14 mouse cellular contexts compared by ENCODE assay signal in genomic region chr6:141543344-141543743, GRCm38 (mm10). TPM values are rescaled to one million over a fixed set of nuclear protein-coding genes. Genes with fewer than 3 reads are reported as not detected.
"Had no signal": no experiment of that assay in that cellular context is flagged by ENCODE, and none has a peak within 500 bp of the region (broad histone marks: within the 10 kb centered on the region; RNA-seq: fewer than 3 reads in every experiment).

No protein-coding gene starts in this region.

- H3K4me3 ChIP-seq: limb, embryonic 15.5 days; midbrain, embryonic 13.5 days; neural tube, embryonic 12.5 days had no signal

- H3K27me3 ChIP-seq: limb, embryonic 15.5 days; midbrain, embryonic 13.5 days; neural tube, embryonic 12.5 days had no signal

- H3K9me3 ChIP-seq: limb, embryonic 15.5 days; midbrain, embryonic 13.5 days; neural tube, embryonic 12.5 days had no signal

- H3K4me2 ChIP-seq: limb, embryonic 15.5 days; midbrain, embryonic 13.5 days; neural tube, embryonic 12.5 days had no signal

- H3K9ac ChIP-seq: limb, embryonic 15.5 days; liver, embryonic 14.5 days; midbrain, embryonic 13.5 days; neural tube, embryonic 12.5 days had no signal

- H3K4me1 ChIP-seq: limb, embryonic 15.5 days; neural tube, embryonic 12.5 days had no signal

- ATAC-seq: midbrain, embryonic 13.5 days had no signal

- H3K36me3 ChIP-seq: limb, embryonic 15.5 days; midbrain, embryonic 13.5 days; neural tube, embryonic 12.5 days had no signal

- H3K27ac ChIP-seq: kidney, postnatal 0 days; limb, embryonic 15.5 days; liver, embryonic 14.5 days; midbrain, embryonic 13.5 days; neural tube, embryonic 12.5 days had no signal

- DNase-seq: layer of hippocampus, postnatal 36 days; lung, adult 18-20 months; retina, postnatal 1 day; right cerebral cortex, postnatal 4 days; spleen, adult 18-20 months; thymus, adult 18-20 months; thymus, postnatal 36 days had no signal

RNA-seq across cellular contexts. Expression of gene Slco1c1, which starts 19.2 kb away (rescaled TPM):
- total RNA-seq: neutrophil, adult 5-6 weeks had no signal
- polyA plus RNA-seq: stomach, embryonic 14.5 days had no signal
